Comparison of ENCODE assay signal across 8 mouse cellular contexts in the genomic region with DNA sequence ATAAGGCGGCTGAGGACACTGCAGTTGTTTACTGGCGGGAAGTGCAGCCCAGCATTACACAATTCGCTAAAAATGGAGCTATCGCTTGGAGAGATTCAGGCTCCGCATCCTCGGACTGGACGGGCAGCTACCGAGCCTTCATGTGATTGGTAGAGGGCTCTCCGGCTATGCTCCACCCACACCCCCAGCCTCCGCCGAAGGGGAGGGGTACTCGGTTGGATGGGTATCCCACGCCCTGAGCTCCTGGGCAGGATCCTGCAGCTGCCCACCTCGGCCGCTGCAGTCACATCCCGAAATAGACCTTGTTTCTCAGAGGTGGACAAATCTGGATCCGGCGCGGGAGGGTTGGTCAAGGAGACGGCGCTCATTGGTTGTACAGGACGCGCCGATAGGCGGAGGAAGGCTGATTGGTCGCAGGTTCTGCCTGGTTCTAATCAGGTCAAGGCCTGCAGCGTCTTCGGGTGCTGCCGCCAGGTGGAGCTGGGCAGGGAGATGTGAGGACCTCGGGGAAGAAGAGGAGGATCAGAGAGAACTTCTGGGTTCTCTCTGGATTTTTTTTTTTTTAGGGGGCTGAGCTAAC. TPM values are rescaled to one million over a fixed set of nuclear protein-coding genes. Genes with fewer than 3 reads are reported as not detected.
DNase-seq lines count a peak whose midpoint lies in the region; ATAC-seq lines count a peak whose summit lies in the region.

No protein-coding gene starts in this region.

- no peaks in the 10 kb centered on the region for H3K9me3 ChIP-seq in forebrain, embryonic 10.5 days
- H3K9me3 ChIP-seq in heart, embryonic 16.5 days (replicated peaks; ENCODE audit: control insufficient read depth, low read length), result no peaks in the 10 kb centered on the region
- no peaks in the 10 kb centered on the region for H3K9me3 ChIP-seq in liver, embryonic 15.5 days (replicated peaks)
- no peaks in the 10 kb centered on the region for H3K9me3 ChIP-seq in neural tube, embryonic 12.5 days

- H3K4me2 ChIP-seq in heart, embryonic 16.5 days (ENCODE audit: low read depth, low read length), result peak overlapping the region; percentile 81
- peak overlapping the region; percentile 71 for H3K4me2 ChIP-seq in liver, embryonic 15.5 days
- peak overlapping the region; percentile 76 for H3K4me2 ChIP-seq in neural tube, embryonic 12.5 days (replicated peaks)

- peak overlapping the region; percentile 61 for H3K4me3 ChIP-seq in forebrain, embryonic 10.5 days
- peak overlapping the region; percentile 60 for H3K4me3 ChIP-seq in heart, embryonic 16.5 days (ENCODE audit: low read length)
- H3K4me3 ChIP-seq in liver, embryonic 15.5 days (replicated peaks), result peak overlapping the region; percentile 55
- peak overlapping the region; percentile 43 for H3K4me3 ChIP-seq in neural tube, embryonic 12.5 days

- peaks cover 19% of the 10 kb centered on the region for H3K4me1 ChIP-seq in forebrain, embryonic 10.5 days
- peaks cover 11% of the 10 kb centered on the region for H3K4me1 ChIP-seq in heart, embryonic 16.5 days (ENCODE audit: control insufficient read depth, insufficient read depth, low read length)
- peaks cover 14% of the 10 kb centered on the region for H3K4me1 ChIP-seq in liver, embryonic 15.5 days (replicated peaks)
- H3K4me1 ChIP-seq in neural tube, embryonic 12.5 days, result peaks cover 8% of the 10 kb centered on the region; the same call in 1 of the 2 replicates

- WGBS in forebrain, embryonic 10.5 days, result 0% methylated on average over 30 of the region's 30 CpGs
- WGBS in heart, embryonic 16.5 days, result 0% methylated on average over 30 of the region's 30 CpGs
- under 1% methylated on average over 30 of the region's 30 CpGs for WGBS in liver, embryonic 15.5 days (ENCODE audit: insufficient replicate concordance)
- WGBS in neural tube, embryonic 12.5 days, result under 1% methylated on average over 30 of the region's 30 CpGs

- H3K27ac ChIP-seq in forebrain, embryonic 10.5 days, result peak overlapping the region; percentile 84
- peak overlapping the region; percentile 90 for H3K27ac ChIP-seq in heart, embryonic 16.5 days (ENCODE audit: low read length)
- H3K27ac ChIP-seq in liver, embryonic 15.5 days (replicated peaks), result no peak overlapping the region
- 0 out of 2 replicates have a peak overlapping the region, but pooled peaks have one; percentile 43 for H3K27ac ChIP-seq in neural tube, embryonic 12.5 days

- H3K27me3 ChIP-seq in forebrain, embryonic 10.5 days (ENCODE audit: poor library complexity, severe bottlenecking), result peaks cover 38% of the 10 kb centered on the region
- no peaks in the 10 kb centered on the region for H3K27me3 ChIP-seq in heart, embryonic 16.5 days (ENCODE audit: control insufficient read depth, insufficient read depth, low read length)
- H3K27me3 ChIP-seq in liver, embryonic 15.5 days, result peaks cover 56% of the 10 kb centered on the region
- 0 out of 2 replicates have a peak, but pooled peaks cover 3% of the 10 kb centered on the region for H3K27me3 ChIP-seq in neural tube, embryonic 12.5 days (replicated peaks)

- peak; percentile 97 for ATAC-seq in heart, embryonic 16.5 days (replicated peaks; ENCODE audit: extremely low read depth, insufficient read depth, low FRiP score)
- ATAC-seq in liver, embryonic 15.5 days (ENCODE audit: insufficient read depth), result peak; percentile 92
- ATAC-seq in neural tube, embryonic 12.5 days (ENCODE audit: low FRiP score, low read depth), result peak; percentile 98

- no peaks in the 10 kb centered on the region for H3K36me3 ChIP-seq in forebrain, embryonic 10.5 days (replicated peaks)
- no peaks in the 10 kb centered on the region for H3K36me3 ChIP-seq in heart, embryonic 16.5 days (ENCODE audit: control insufficient read depth, insufficient read depth)
- no peaks in the 10 kb centered on the region for H3K36me3 ChIP-seq in liver, embryonic 15.5 days (replicated peaks)
- no peaks in the 10 kb centered on the region for H3K36me3 ChIP-seq in neural tube, embryonic 12.5 days

- DNase-seq in CD8-positive naive resting alpha-beta T cell, adult 2 months (ENCODE audit: low read depth in 2 of 2, low spot score in 2 of 2), result peak; percentile 33 to 58
- peak; percentile 78 for DNase-seq in c-Kit-positive CD71-negative TER-119-negative erythroid progenitor cells, embryonic 14.5 days (ENCODE audit: low read depth)
- DNase-seq in forebrain, embryonic 10.5 days (ENCODE audit: extremely low spot score, low spot score), result peak; percentile 95
- DNase-seq in kidney, postnatal 36 days, result peak; percentile 93 to 95
- DNase-seq in telencephalon, adult 2 months (ENCODE audit: low read depth, low spot score), result peak; percentile 97

- H3K9ac ChIP-seq in heart, embryonic 16.5 days (ENCODE audit: low read length), result peak overlapping the region; percentile 72
- no peak overlapping the region for H3K9ac ChIP-seq in liver, embryonic 15.5 days
- peak overlapping the region; percentile 45 for H3K9ac ChIP-seq in neural tube, embryonic 12.5 days

RNA-seq across cellular contexts. Expression of a gene that starts 14.1 kb away (rescaled TPM):
- not detected in 2 replicates for polyA plus RNA-seq in forebrain, embryonic 10.5 days (2016; fragmentation: Nextera tagmentation; extraction: Ambion mirVana)
- not detected in 2 replicates for polyA plus RNA-seq in heart, embryonic 16.5 days (2015; fragmentation: Nextera tagmentation; extraction: Ambion mirVana)
- not detected in 2 replicates for polyA plus RNA-seq in liver, embryonic 15.5 days (2015; fragmentation: Nextera tagmentation; extraction: Ambion mirVana)
- polyA plus RNA-seq in neural tube, embryonic 12.5 days (2016; fragmentation: Nextera tagmentation; extraction: Ambion mirVana), result not detected in 2 replicates

RNA-seq across cellular contexts. Expression of a gene that starts 14.3 kb away (rescaled TPM):
- 4.4 and 4.6 TPM in 2 replicates for polyA plus RNA-seq in forebrain, embryonic 10.5 days (2016; fragmentation: Nextera tagmentation; extraction: Ambion mirVana)
- polyA plus RNA-seq in heart, embryonic 16.5 days (2015; fragmentation: Nextera tagmentation; extraction: Ambion mirVana), result 1.2 and 1.7 TPM in 2 replicates
- 0.06 TPM in 1 of 2 replicates, not detected in the other for polyA plus RNA-seq in liver, embryonic 15.5 days (2015; fragmentation: Nextera tagmentation; extraction: Ambion mirVana)
- polyA plus RNA-seq in neural tube, embryonic 12.5 days (2016; fragmentation: Nextera tagmentation; extraction: Ambion mirVana), result 22.5 and 24.0 TPM in 2 replicates

RNA-seq across cellular contexts. Expression of a gene that starts 15.8 kb away (rescaled TPM):
- polyA plus RNA-seq in forebrain, embryonic 10.5 days (2016; fragmentation: Nextera tagmentation; extraction: Ambion mirVana), result 40.7 and 40.8 TPM in 2 replicates
- polyA plus RNA-seq in heart, embryonic 16.5 days (2015; fragmentation: Nextera tagmentation; extraction: Ambion mirVana), result 91.2 and 91.7 TPM in 2 replicates
- polyA plus RNA-seq in liver, embryonic 15.5 days (2015; fragmentation: Nextera tagmentation; extraction: Ambion mirVana), result 20.4 and 23.8 TPM in 2 replicates
- polyA plus RNA-seq in neural tube, embryonic 12.5 days (2016; fragmentation: Nextera tagmentation; extraction: Ambion mirVana), result 51.4 and 52.1 TPM in 2 replicates

RNA-seq across cellular contexts. Expression of a gene that starts 39.6 kb away (rescaled TPM):
- not detected in 2 replicates for polyA plus RNA-seq in forebrain, embryonic 10.5 days (2016; fragmentation: Nextera tagmentation; extraction: Ambion mirVana)
- not detected in 2 replicates for polyA plus RNA-seq in heart, embryonic 16.5 days (2015; fragmentation: Nextera tagmentation; extraction: Ambion mirVana)
- polyA plus RNA-seq in liver, embryonic 15.5 days (2015; fragmentation: Nextera tagmentation; extraction: Ambion mirVana), result not detected in 2 replicates
- not detected in 2 replicates for polyA plus RNA-seq in neural tube, embryonic 12.5 days (2016; fragmentation: Nextera tagmentation; extraction: Ambion mirVana)

RNA-seq across cellular contexts. Expression of a gene that starts 39.6 kb away (rescaled TPM):
- polyA plus RNA-seq in forebrain, embryonic 10.5 days (2016; fragmentation: Nextera tagmentation; extraction: Ambion mirVana), result not detected in 2 replicates
- polyA plus RNA-seq in heart, embryonic 16.5 days (2015; fragmentation: Nextera tagmentation; extraction: Ambion mirVana), result not detected in 2 replicates
- not detected in 2 replicates for polyA plus RNA-seq in liver, embryonic 15.5 days (2015; fragmentation: Nextera tagmentation; extraction: Ambion mirVana)
- 0.15 TPM in 1 of 2 replicates, not detected in the other for polyA plus RNA-seq in neural tube, embryonic 12.5 days (2016; fragmentation: Nextera tagmentation; extraction: Ambion mirVana)

Comparison
In these comparisons a context has a peak if more than half of its experiments do, and no peak if none do; other contexts are left out.
1. DNase-seq: peak in every context shown above with its lines; median percentile 97 in telencephalon, adult 2 months; 95 in forebrain, embryonic 10.5 days; 94 in kidney, postnatal 36 days; 78 in c-Kit-positive CD71-negative TER-119-negative erythroid progenitor cells, embryonic 14.5 days; 46 in CD8-positive naive resting alpha-beta T cell, adult 2 months.